Mouse (Mus musculus): Measurements from ENCODE around the gene Zbtb1.

DNA sequence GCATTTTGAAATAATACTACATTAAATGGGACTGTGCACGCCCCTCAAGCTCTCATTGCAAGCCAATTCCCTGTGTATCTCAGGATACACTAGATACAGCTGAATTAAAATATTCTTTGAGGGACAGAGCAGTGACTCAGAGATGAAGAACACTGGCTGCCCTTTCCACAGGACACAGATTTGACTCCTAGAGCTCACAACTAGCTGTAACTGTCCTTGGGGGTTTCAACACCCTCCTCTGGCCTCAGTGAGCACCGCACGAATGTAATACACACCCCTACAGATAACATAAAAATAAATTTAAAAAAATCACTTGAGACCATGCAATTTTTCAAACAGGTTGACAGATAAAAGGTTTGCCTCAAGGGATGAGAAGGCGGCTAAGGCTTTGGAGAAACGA is 57.5 kb downstream of the Zbtb1 start:
- TF ChIP-seq CTCF (IDR thresholded peaks at IDR 0.05; ENCODE audit: control insufficient read depth, insufficient read depth, low read length) (no peak), POLR2A (IDR thresholded peaks at IDR 0.05; ENCODE audit: borderline replicate concordance, control insufficient read depth, low read depth, low read length) (no peak)
